Mouse (Mus musculus) embryonic fibroblast, embryonic 13.5 days (primary cell): ENCODE measurements around the gene Phf7.

Experiments
- CTCF ChIP-seq: IDR thresholded peaks from 2 replicates; pipeline ENCODE4 v1.5.1; 2011; ENCODE audit warnings: mild to moderate bottlenecking, control low read depth, low read length, moderate library complexity, borderline replicate concordance; ENCODE audit not compliant: insufficient read depth
- POLR2A ChIP-seq: IDR thresholded peaks from 2 replicates; pipeline ENCODE4 v1.6.1; 2011; ENCODE audit warnings: low read depth, mild to moderate bottlenecking, control low read depth, low read length, moderate library complexity

DNA sequence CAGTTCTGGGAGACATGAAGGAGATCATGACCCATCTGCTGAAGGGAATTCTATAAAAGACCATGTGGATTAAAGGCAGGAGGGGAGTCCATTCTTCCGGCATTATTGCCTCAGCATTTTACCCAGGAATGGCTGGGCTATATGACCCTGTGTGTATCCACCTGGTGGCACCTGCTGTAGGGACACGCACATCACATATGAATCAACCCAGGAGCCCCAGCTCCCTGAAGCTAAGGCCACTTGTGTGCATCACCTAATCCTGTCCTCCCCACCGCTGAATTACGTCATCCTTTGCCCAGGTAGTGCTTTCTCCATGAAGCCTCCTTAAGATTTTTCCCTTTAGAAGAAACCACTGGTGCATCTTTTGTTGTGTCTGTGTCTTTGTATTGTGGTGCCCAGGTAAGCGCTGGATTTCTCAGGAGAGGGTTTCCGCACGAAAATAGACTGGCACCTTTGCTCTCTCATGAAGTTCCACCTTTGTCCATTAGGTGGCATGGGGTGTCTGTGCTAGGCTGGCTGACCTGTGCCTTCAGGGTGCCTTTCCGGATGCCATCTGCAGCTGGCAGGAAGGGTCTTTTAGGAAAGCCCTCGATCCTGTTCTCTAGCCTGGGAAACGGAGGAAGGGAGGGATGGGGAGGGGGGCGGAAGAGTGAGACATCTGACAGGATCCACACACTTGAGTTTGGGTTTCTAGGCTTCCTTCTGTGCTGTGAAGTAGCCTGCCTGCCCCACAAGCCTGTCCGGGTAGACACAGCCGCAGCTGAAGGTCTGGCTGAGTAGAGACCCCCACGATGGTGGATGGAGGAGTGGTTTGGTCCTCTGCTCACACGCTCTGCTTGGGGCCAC is 35.7 kb downstream of the Phf7 start:
- peak; percentile 89 for TF ChIP-seq CTCF
- no peak for TF ChIP-seq POLR2A
